Mouse (Mus musculus) CH12.LX (cell line): Measurements from ENCODE around the gene Dhx16. TPM values are rescaled to one million over a fixed set of nuclear protein-coding genes. Genes with fewer than 3 reads are reported as not detected.
A peak's percentile ranks its signal among the peaks of the same experiment; 100 is the strongest.

Source experiments
- DNase-seq: peaks from one replicate; pipeline ENCODE4 v3.0.0-alpha.2; 2013; ENCODE audit errors: extremely low read depth
- H3K27ac ChIP-seq: 2 replicates; pipeline ENCODE4 v1.5.1; 2012; ENCODE audit warnings: low read depth, mild to moderate bottlenecking, control low read depth, moderate library complexity; ENCODE audit not compliant: insufficient read depth
- H3K27me3 ChIP-seq: replicated peaks from 2 replicates; pipeline ENCODE3; 2012; ENCODE audit warnings: inconsistent platforms
- H3K36me3 ChIP-seq, 2 experiments: replicated peaks in 1 of 2; 2 replicates each; pipeline versions ENCODE3 to v1.6.1; 2012; ENCODE audit warnings: inconsistent platforms in 1 of 2, low read length in 1 of 2, mild to moderate bottlenecking in 1 of 2, mixed read lengths in 1 of 2, moderate library complexity in 1 of 2; ENCODE audit not compliant: control insufficient read depth in 1 of 2, insufficient read depth in 1 of 2
- H3K4me1 ChIP-seq, 2 experiments: 2 replicates each; pipeline ENCODE4 v1.6.1; 2012; ENCODE audit warnings: inconsistent platforms in 1 of 2, moderate library complexity in 1 of 2; ENCODE audit not compliant: insufficient read depth in 2 of 2, control insufficient read depth in 1 of 2
- H3K4me2 ChIP-seq: 2 replicates; pipeline ENCODE4 v1.6.1; 2012; ENCODE audit warnings: low read depth, mild to moderate bottlenecking, control low read depth; ENCODE audit not compliant: poor library complexity, insufficient read depth, severe bottlenecking
- H3K4me3 ChIP-seq, 3 experiments: fragments of 150-350 bp in 1 of 3; sonication (generic) in 1 of 3; replicated peaks in 1 of 3; 2 replicates each; pipeline versions ENCODE3 to v1.5.1; 2011 to 2012; ENCODE audit warnings: low read depth in 2 of 3, low read length in 2 of 3, mild to moderate bottlenecking in 2 of 3, moderate library complexity in 2 of 3, control low read depth in 1 of 3, improper control_type of control experiment in 1 of 3, inconsistent platforms in 1 of 3, mixed read lengths in 1 of 3; ENCODE audit not compliant: poor library complexity in 1 of 3
- H3K79me2 ChIP-seq: replicated peaks from 2 replicates; pipeline ENCODE4 v1.6.1; 2012; ENCODE audit warnings: mild to moderate bottlenecking, moderate library complexity; ENCODE audit not compliant: control insufficient read depth, poor library complexity, insufficient read depth, severe bottlenecking; ENCODE audit errors: extremely low read depth
- H3K9ac ChIP-seq: 2 replicates; pipeline ENCODE4 v1.6.1; 2012; ENCODE audit warnings: low read depth, mild to moderate bottlenecking, control low read depth, moderate library complexity; ENCODE audit not compliant: insufficient read depth
- H3K9me3 ChIP-seq: replicated peaks from 2 replicates; pipeline ENCODE3; 2012; ENCODE audit warnings: low read length, inconsistent platforms, mixed read lengths
- BHLHE40 ChIP-seq: IDR thresholded peaks from 2 replicates; pipeline ENCODE4 v1.6.1; 2011; ENCODE audit warnings: mild to moderate bottlenecking, low read depth, low read length, improper control_type of control experiment
- CHD1 ChIP-seq: IDR thresholded peaks from 2 replicates; pipeline ENCODE4 v1.6.1; 2012; ENCODE audit warnings: low read depth, low read length, improper control_type of control experiment, inconsistent platforms
- CHD2 ChIP-seq: IDR thresholded peaks from 2 replicates; pipeline ENCODE4 v1.6.1; 2011; ENCODE audit warnings: low read length, improper control_type of control experiment
- CTCF ChIP-seq, 2 experiments: IDR thresholded peaks in 1 of 2; conservative IDR thresholded peaks in 1 of 2; 2 replicates each; pipeline ENCODE4 v1.5.1; 2011 to 2012; ENCODE audit warnings: low read depth in 2 of 2, low read length in 2 of 2, improper control_type of control experiment in 1 of 2, inconsistent platforms in 1 of 2, mild to moderate bottlenecking in 1 of 2, moderate library complexity in 1 of 2
- E2F4 ChIP-seq: IDR thresholded peaks from 2 replicates; pipeline ENCODE4 v1.6.1; 2011; ENCODE audit warnings: low read depth, low read length, improper control_type of control experiment; ENCODE audit not compliant: insufficient replicate concordance
- ELF1 ChIP-seq: IDR thresholded peaks from 2 replicates; pipeline ENCODE4 v1.6.1; 2014; ENCODE audit warnings: low read depth, mild to moderate bottlenecking, inconsistent platforms, low read length, improper control_type of control experiment
- EP300 ChIP-seq: IDR thresholded peaks from 2 replicates; pipeline ENCODE4 v1.6.1; 2011; ENCODE audit warnings: low read length, improper control_type of control experiment
- ETS1 ChIP-seq: conservative IDR thresholded peaks from 2 replicates; pipeline ENCODE4 v1.6.1; 2012; ENCODE audit warnings: low read depth, mild to moderate bottlenecking, inconsistent platforms, low read length, improper control_type of control experiment, moderate library complexity
- GABPA ChIP-seq: IDR thresholded peaks from 2 replicates; pipeline ENCODE4 v1.6.1; 2012; ENCODE audit warnings: low read depth, low read length, improper control_type of control experiment, inconsistent platforms; ENCODE audit not compliant: insufficient replicate concordance
- HCFC1 ChIP-seq: IDR thresholded peaks from 2 replicates; pipeline ENCODE4 v1.6.1; 2012; ENCODE audit warnings: low read depth, mild to moderate bottlenecking, inconsistent platforms, low read length, improper control_type of control experiment
- IRF4 ChIP-seq: IDR thresholded peaks from 2 replicates; pipeline ENCODE4 v1.6.1; 2014; ENCODE audit warnings: low read depth, mild to moderate bottlenecking, inconsistent platforms, low read length, improper control_type of control experiment
- JUN ChIP-seq: IDR thresholded peaks from 2 replicates; pipeline ENCODE4 v1.6.1; 2011; ENCODE audit warnings: low read depth, mild to moderate bottlenecking, low read length, improper control_type of control experiment, moderate library complexity; ENCODE audit not compliant: insufficient read depth
- JUND ChIP-seq: conservative IDR thresholded peaks from 2 replicates; pipeline ENCODE4 v1.6.1; 2011; ENCODE audit warnings: low read depth, low read length, improper control_type of control experiment
- KAT2A ChIP-seq: IDR thresholded peaks from 2 replicates; pipeline ENCODE4 v1.6.1; 2012; ENCODE audit warnings: low read length, improper control_type of control experiment, inconsistent platforms; ENCODE audit not compliant: insufficient replicate concordance
- MAFK ChIP-seq: IDR thresholded peaks from 2 replicates; pipeline ENCODE4 v1.6.1; 2011; ENCODE audit warnings: low read length, improper control_type of control experiment; ENCODE audit not compliant: insufficient replicate concordance
- MAX ChIP-seq: IDR thresholded peaks from 2 replicates; pipeline ENCODE4 v1.6.1; 2011; ENCODE audit warnings: low read length, improper control_type of control experiment
- MAZ ChIP-seq: IDR thresholded peaks from 2 replicates; pipeline ENCODE4 v1.6.1; 2012; ENCODE audit warnings: low read depth, mild to moderate bottlenecking, inconsistent platforms, low read length, improper control_type of control experiment, moderate library complexity
- MEF2A ChIP-seq: IDR thresholded peaks from 2 replicates; pipeline ENCODE4 v1.6.1; 2014; ENCODE audit warnings: low read depth, mild to moderate bottlenecking, inconsistent platforms, low read length, improper control_type of control experiment, borderline replicate concordance
- MXI1 ChIP-seq: IDR thresholded peaks from 2 replicates; pipeline ENCODE4 v1.6.1; 2011; ENCODE audit warnings: mild to moderate bottlenecking, low read depth, low read length, improper control_type of control experiment
- MYC ChIP-seq: IDR thresholded peaks from 2 replicates; pipeline ENCODE4 v1.6.1; 2011; ENCODE audit warnings: low read depth, mild to moderate bottlenecking, improper control_type of control experiment, low read length
- NELFE ChIP-seq: IDR thresholded peaks from 2 replicates; pipeline ENCODE4 v1.6.1; 2011; ENCODE audit warnings: low read depth, low read length, improper control_type of control experiment
- NRF1 ChIP-seq: IDR thresholded peaks from 2 replicates; pipeline ENCODE4 v1.6.1; 2014; ENCODE audit warnings: low read depth, mild to moderate bottlenecking, inconsistent platforms, low read length, improper control_type of control experiment, moderate library complexity
- PAX5 ChIP-seq: IDR thresholded peaks from 2 replicates; pipeline ENCODE4 v1.6.1; 2012; ENCODE audit warnings: low read length, inconsistent platforms, mixed read lengths
- POLR2A ChIP-seq: IDR thresholded peaks from 2 replicates; pipeline ENCODE4 v1.6.1; 2011; ENCODE audit warnings: low read depth, mild to moderate bottlenecking, improper control_type of control experiment, low read length
- POLR2AphosphoS2 ChIP-seq: IDR thresholded peaks from 2 replicates; pipeline ENCODE4 v1.6.1; 2011; ENCODE audit warnings: low read depth, low read length, improper control_type of control experiment
- RAD21 ChIP-seq: IDR thresholded peaks from 2 replicates; pipeline ENCODE4 v1.6.1; 2011; ENCODE audit warnings: low read depth, mild to moderate bottlenecking, low read length, improper control_type of control experiment, moderate library complexity
- RCOR1 ChIP-seq: conservative IDR thresholded peaks from 2 replicates; pipeline ENCODE4 v1.6.1; 2012; ENCODE audit warnings: low read depth, mild to moderate bottlenecking, inconsistent platforms, low read length, improper control_type of control experiment
- SIN3A ChIP-seq: IDR thresholded peaks from 2 replicates; pipeline ENCODE4 v1.6.1; 2012; ENCODE audit warnings: low read length, improper control_type of control experiment, inconsistent platforms
- SMC3 ChIP-seq: IDR thresholded peaks from 2 replicates; pipeline ENCODE4 v1.6.1; 2011; ENCODE audit warnings: low read depth, low read length, improper control_type of control experiment
- TBP ChIP-seq: conservative IDR thresholded peaks from 2 replicates; pipeline ENCODE4 v1.6.1; 2011; ENCODE audit warnings: low read depth, low read length, improper control_type of control experiment
- TCF12 ChIP-seq: IDR thresholded peaks from 2 replicates; pipeline ENCODE4 v1.6.1; 2014; ENCODE audit warnings: low read depth, mild to moderate bottlenecking, inconsistent platforms, low read length, improper control_type of control experiment
- UBTF ChIP-seq: IDR thresholded peaks from 2 replicates; pipeline ENCODE4 v1.6.1; 2012; ENCODE audit warnings: low read depth, mild to moderate bottlenecking, inconsistent platforms, low read length, improper control_type of control experiment, moderate library complexity
- USF1 ChIP-seq: IDR thresholded peaks from 2 replicates; pipeline ENCODE4 v1.6.1; 2014; ENCODE audit warnings: low read depth, mild to moderate bottlenecking, inconsistent platforms, low read length, improper control_type of control experiment
- USF2 ChIP-seq: conservative IDR thresholded peaks from 2 replicates; pipeline ENCODE4 v1.6.1; 2011; ENCODE audit warnings: low read depth, low read length, improper control_type of control experiment
- ZC3H11A ChIP-seq: IDR thresholded peaks from 2 replicates; pipeline ENCODE4 v1.6.1; 2012; ENCODE audit warnings: low read depth, mild to moderate bottlenecking, inconsistent platforms, low read length, improper control_type of control experiment
- ZKSCAN1 ChIP-seq: IDR thresholded peaks from 2 replicates; pipeline ENCODE4 v1.6.1; 2012; ENCODE audit warnings: low read depth, inconsistent platforms, low read length, improper control_type of control experiment, borderline replicate concordance
- ZMIZ1 ChIP-seq: IDR thresholded peaks from 2 replicates; pipeline ENCODE4 v1.6.1; 2012; ENCODE audit warnings: low read depth, mild to moderate bottlenecking, inconsistent platforms, low read length, improper control_type of control experiment
- ZNF384 ChIP-seq: IDR thresholded peaks from 2 replicates; pipeline ENCODE4 v1.6.1; 2012; ENCODE audit warnings: low read depth, low read length, improper control_type of control experiment, inconsistent platforms
- dilution Hi-C: fragments of 300-500 bp; cut with MboI; formaldehyde crosslinking; loops from 2 replicates; pipeline ENCODE4 v1.14.3; 2020; ENCODE audit warnings: low sequenced_read_pairs; ENCODE audit not compliant: extremely low pct_unique_long_range_greater_than_20kb, extremely low pct_ligation_motif_present
- in situ Hi-C: fragments of 300-500 bp; cut with MboI; formaldehyde crosslinking; loops from 3 replicates; pipeline ENCODE4 v1.14.3; 2019; ENCODE audit warnings: low sequenced_read_pairs, low pct_ligation_motif_present, low pct_unique_long_range_greater_than_20kb, mixed read lengths
- polyA plus RNA-seq: library from polyadenylated mRNA; unstranded; fragments of >175 nt; gene quantifications from 2 replicates; pipeline ENCODE4 v1.2.1, GENCODE M21; 2012; ENCODE audit warnings: low read depth; ENCODE audit not compliant: insufficient read length
- total RNA-seq, 2 experiments: library from RNA; depleted of rRNA; stranded (reverse); fragments of 300-350 nt in 1 of 2; fragments of >200 nt in 1 of 2; gene quantifications; 2 replicates each; pipeline ENCODE4 v1.2.3; 2012 to 2014

The Dhx16 gene
- total and polyA plus RNA-seq, 3 experiments: 74.8 to 107 (median 75.3) TPM

DNA sequence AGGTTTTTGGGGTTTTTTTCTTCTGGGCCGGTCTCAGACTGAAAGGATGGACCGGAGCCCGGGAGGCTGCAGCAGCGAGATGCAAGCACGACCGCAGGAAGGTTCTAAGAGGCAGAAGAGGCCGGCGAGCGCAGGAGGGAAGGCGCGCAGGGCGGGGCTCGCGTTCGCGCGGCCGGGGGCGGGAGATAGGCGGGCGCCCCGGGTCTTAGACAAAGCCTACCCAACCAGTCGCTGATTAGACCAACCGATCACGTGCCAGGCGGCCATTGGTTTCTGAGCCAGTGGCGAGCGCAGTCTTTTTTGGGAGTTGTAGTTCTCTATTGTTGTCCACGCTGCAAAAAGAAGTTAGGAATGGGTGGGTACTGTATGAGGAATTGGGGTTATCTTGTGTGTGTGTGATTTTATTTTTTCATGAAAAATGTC lies 41.5 kb upstream of the Dhx16 start, which contains the start of gene Tubb5:
Gene Tubb5, minus strand, starts transcription at position 185 of the 423 bp plus-strand sequence.
- Histone ChIP-seq H3K4me2 (peak within 1 kb of the TSS; percentile 95), H3K27ac (peak within 1 kb of the TSS; percentile 79), H3K9me3 (no peaks in the 10 kb centered on the region), H3K36me3 (peaks cover 35 to 38% of the 10 kb centered on the region in 2 experiments), H3K4me3 (peak within 1 kb of the TSS; percentile 83 to 93 (median 89)), H3K9ac (peak within 1 kb of the TSS; percentile 99), H3K79me2 (peaks cover 38% of the 10 kb centered on the region), H3K4me1 (peaks cover 11 to 45% of the 10 kb centered on the region in 2 experiments), H3K27me3 (no peaks in the 10 kb centered on the region)
- TF ChIP-seq EP300: no peak
- no peak for TF ChIP-seq ZKSCAN1
- TF ChIP-seq TBP: peak; percentile 76; the same call in 1 of the 2 replicates
- TF ChIP-seq E2F4: 0 out of 2 replicates have a peak, but pooled peaks have one; percentile 10
- TF ChIP-seq CHD1: no peak
- peak; percentile 72; the same call in 1 of the 2 replicates for TF ChIP-seq MAX
- TF ChIP-seq TCF12: peak; percentile 88
- TF ChIP-seq NRF1: peak; percentile 70
- TF ChIP-seq IRF4: peak; percentile 39; the same call in 1 of the 2 replicates
- no peak for TF ChIP-seq UBTF
- TF ChIP-seq ZMIZ1: peak; percentile 95
- TF ChIP-seq HCFC1: peak; percentile 96
- TF ChIP-seq CHD2: no peak
- TF ChIP-seq ELF1: peak; percentile 56; the same call in 1 of the 2 replicates
- TF ChIP-seq POLR2AphosphoS2: peak; percentile 89
- TF ChIP-seq ETS1: no peak
- TF ChIP-seq MAFK: no peak
- no peak for TF ChIP-seq ZNF384
- peak; percentile 96 for TF ChIP-seq BHLHE40
- no peak for TF ChIP-seq PAX5
- peak; percentile 72; the same call in 1 of the 2 replicates for TF ChIP-seq KAT2A
- TF ChIP-seq USF2: peak; percentile 90
- TF ChIP-seq SIN3A: peak; percentile 89
- TF ChIP-seq CTCF (conservative IDR thresholded peaks at IDR 0.05 in 1 of 2, IDR thresholded peaks at IDR 0.05 in 1 of 2; ENCODE audit: low read depth in 2 of 2, low read length in 2 of 2): no peak
- TF ChIP-seq JUN: no peak
- TF ChIP-seq ZC3H11A: no peak
- TF ChIP-seq MXI1: peak; percentile 89
- no peak for TF ChIP-seq MEF2A
- no peak; the same call in 1 of the 2 replicates for TF ChIP-seq MAZ
- no peak for TF ChIP-seq SMC3
- TF ChIP-seq POLR2A: peak; percentile 99
- peak; percentile 95 for TF ChIP-seq USF1
- TF ChIP-seq NELFE: peak; percentile 98
- no peak; the same call in 1 of the 2 replicates for TF ChIP-seq GABPA
- TF ChIP-seq RAD21: no peak
- no peak for TF ChIP-seq RCOR1
- no peak; the same call in 1 of the 2 replicates for TF ChIP-seq MYC
- TF ChIP-seq JUND: no peak
- in situ Hi-C loops: loop anchor here (5.0 kb wide), 1 partner anchor 34 kb away; no protein-coding TSS in a partner anchor
- DNase-seq: peak; percentile 96
- dilution Hi-C loops: no loop called here
